Mouse (Mus musculus) frontal cortex, postnatal 10 days (tissue): ENCODE measurements at regions not wholly inside any gene's neighbourhood (a gene's known extent, or its start where the extent isn't known, plus 50 kb on each side); places are given as distances from the start of the nearest gene placed in this dataset.

Source experiments
- DNase-seq, 2 experiments: peaks; one replicate each; pipeline ENCODE4 v3.0.0; 2022; ENCODE audit warnings: low spot score in 2 of 2, mixed read lengths in 1 of 2

- no peak for DNase-seq
Measured at GRCm38 (mm10) chr10:22919869-22920268, 99.9 kb upstream of the Tcf21 start.

GRCm38 (mm10) chr10:22917797-22918196, 97.8 kb upstream of the Tcf21 start:
- DNase-seq, result peak in 1 of 2 experiments; percentile 5

GRCm38 (mm10) chr10:22915785-22916514, 96.0 kb upstream of the Tcf21 start:
- DNase-seq, result no peak

GRCm38 (mm10) chr10:22913112-22913511, 93.1 kb upstream of the Tcf21 start:
- no peak for DNase-seq

GRCm38 (mm10) chr10:22908640-22909039, 88.7 kb upstream of the Tcf21 start:
- DNase-seq, result no peak

- DNase-seq, result no peak
Measured at GRCm38 (mm10) chr10:22905281-22905680, 85.3 kb upstream of the Tcf21 start.

- no peak for DNase-seq
Measured at GRCm38 (mm10) chr10:22893442-22893985, 73.5 kb upstream of the Tcf21 start.

GRCm38 (mm10) chr10:22887451-22887850, 67.5 kb upstream of the Tcf21 start:
- DNase-seq, result no peak

- no peak for DNase-seq
Measured at GRCm38 (mm10) chr10:22879714-22880113, 59.7 kb upstream of the Tcf21 start.

- DNase-seq, result no peak
Measured at GRCm38 (mm10) chr10:22877536-22878130, 57.7 kb upstream of the Tcf21 start.

- no peak for DNase-seq
Measured at GRCm38 (mm10) chr10:22877028-22877427, 57.1 kb upstream of the Tcf21 start.

- no peak for DNase-seq
Measured at GRCm38 (mm10) chr10:22875675-22876074, 55.7 kb upstream of the Tcf21 start.

GRCm38 (mm10) chr10:22875181-22875580, 55.2 kb upstream of the Tcf21 start:
- no peak for DNase-seq
